Mouse (Mus musculus): Measurements from ENCODE around the gene Rnf130.
A peak's percentile ranks its signal among the peaks of the same experiment; 100 is the strongest.

Rnf130 gene

GRCm38 (mm10) chr11:50024833-50025720, at the start of gene Rnf130:
Rnf130 (plus strand) TSS chr11:50025346.
- DNase-seq (ENCODE audit: low read depth, low spot score) = peak; percentile 92

GRCm38 (mm10) chr11:49977963-49978568, 47.1 kb upstream of the Rnf130 start:
- no peak for DNase-seq (ENCODE audit: low read depth, low spot score)

GRCm38 (mm10) chr11:49978935-49979334, 46.2 kb upstream of the Rnf130 start:
- no peak for DNase-seq (ENCODE audit: low read depth, low spot score)

GRCm38 (mm10) chr11:49980681-49981235, 44.4 kb upstream of the Rnf130 start:
- no peak for DNase-seq (ENCODE audit: low read depth, low spot score)

- no peak for DNase-seq (ENCODE audit: low read depth, low spot score)
Observed at GRCm38 (mm10) chr11:49981321-49981963, 43.7 kb upstream of the Rnf130 start.

- no peak for DNase-seq (ENCODE audit: low read depth, low spot score)
Observed at GRCm38 (mm10) chr11:49982094-49982493, 43.1 kb upstream of the Rnf130 start.

GRCm38 (mm10) chr11:49982881-49983280, 42.3 kb upstream of the Rnf130 start:
- no peak for DNase-seq (ENCODE audit: low read depth, low spot score)

- no peak for DNase-seq (ENCODE audit: low read depth, low spot score)
Observed at GRCm38 (mm10) chr11:49983875-49984552, 41.1 kb upstream of the Rnf130 start.

GRCm38 (mm10) chr11:49985009-49985408, 40.1 kb upstream of the Rnf130 start:
- no peak for DNase-seq (ENCODE audit: low read depth, low spot score)

GRCm38 (mm10) chr11:49986277-49987036, 38.7 kb upstream of the Rnf130 start:
- peak; percentile 32 for DNase-seq (ENCODE audit: low read depth, low spot score)

GRCm38 (mm10) chr11:49994536-49994935, 30.6 kb upstream of the Rnf130 start:
- DNase-seq (ENCODE audit: low read depth, low spot score) = no peak

GRCm38 (mm10) chr11:49996398-49996797, 28.7 kb upstream of the Rnf130 start:
- DNase-seq (ENCODE audit: low read depth, low spot score) = no peak

GRCm38 (mm10) chr11:49997321-49997720, 27.8 kb upstream of the Rnf130 start:
- no peak for DNase-seq (ENCODE audit: low read depth, low spot score)

- no peak for DNase-seq (ENCODE audit: low read depth, low spot score)
Observed at GRCm38 (mm10) chr11:50002853-50003252, 22.3 kb upstream of the Rnf130 start.

GRCm38 (mm10) chr11:50007776-50008175, 17.4 kb upstream of the Rnf130 start:
- no peak for DNase-seq (ENCODE audit: low read depth, low spot score)

GRCm38 (mm10) chr11:50008231-50008630, 16.9 kb upstream of the Rnf130 start:
- DNase-seq (ENCODE audit: low read depth, low spot score) = no peak

- DNase-seq (ENCODE audit: low read depth, low spot score) = no peak
Observed at GRCm38 (mm10) chr11:50013016-50013415, 12.1 kb upstream of the Rnf130 start.

- DNase-seq (ENCODE audit: low read depth, low spot score) = no peak
Observed at GRCm38 (mm10) chr11:50016503-50016902, 8.6 kb upstream of the Rnf130 start.

GRCm38 (mm10) chr11:50017511-50017910, 7.6 kb upstream of the Rnf130 start:
- no peak for DNase-seq (ENCODE audit: low read depth, low spot score)

GRCm38 (mm10) chr11:50018848-50019247, 6.3 kb upstream of the Rnf130 start:
- DNase-seq (ENCODE audit: low read depth, low spot score) = no peak

- no peak for DNase-seq (ENCODE audit: low read depth, low spot score)
Observed at GRCm38 (mm10) chr11:50022085-50022484, 3.1 kb upstream of the Rnf130 start.
